Mouse (Mus musculus) lung, postnatal 0 days (tissue): ENCODE measurements around the gene Efcab6. TPM values are rescaled to one million over a fixed set of nuclear protein-coding genes. Genes with fewer than 3 reads are reported as not detected.

Experiments
- ATAC-seq: fragments of 200-750 bp; cut with Nextera tagmentation; 2 replicates; pipeline ENCODE4 v1.8.0; 2017; ENCODE audit warnings: moderate library complexity
- DNase-seq: peaks from one replicate; pipeline ENCODE4 v3.0.0-alpha.2; 2016; ENCODE audit warnings: low spot score
- H3K27ac ChIP-seq: fragments of 300-500 bp; sonication (generic); 2 replicates; pipeline ENCODE4 v1.5.1; 2014; ENCODE audit warnings: antibody characterized with exemption, mild to moderate bottlenecking, low read length, mixed read lengths
- H3K27me3 ChIP-seq: fragments of 300-500 bp; sonication (generic); replicated peaks from 2 replicates; pipeline ENCODE4 v1.6.1; 2014; ENCODE audit warnings: low read length, mixed read lengths; ENCODE audit not compliant: insufficient read depth
- H3K36me3 ChIP-seq: fragments of 300-500 bp; sonication (generic); 2 replicates; pipeline ENCODE4 v1.6.1; 2014; ENCODE audit warnings: low read length, mixed read lengths; ENCODE audit not compliant: insufficient read depth
- H3K4me1 ChIP-seq: fragments of 300-500 bp; sonication (generic); 2 replicates; pipeline ENCODE4 v1.6.1; 2014; ENCODE audit warnings: antibody characterized with exemption, low read depth, low read length, mixed read lengths; ENCODE audit not compliant: insufficient read depth
- H3K4me2 ChIP-seq: fragments of 300-500 bp; sonication (generic); replicated peaks from 2 replicates; pipeline ENCODE4 v1.6.1; 2014; ENCODE audit warnings: low read depth, mild to moderate bottlenecking, low read length, moderate library complexity, mixed read lengths
- H3K4me3 ChIP-seq: fragments of 300-500 bp; sonication (generic); 2 replicates; pipeline ENCODE4 v1.5.1; 2014; ENCODE audit warnings: low read depth, low read length
- H3K9ac ChIP-seq: fragments of 300-500 bp; sonication (generic); replicated peaks from 2 replicates; pipeline ENCODE4 v1.6.1; 2014; ENCODE audit warnings: low read depth, mild to moderate bottlenecking
- H3K9me3 ChIP-seq: fragments of 300-500 bp; sonication (generic); 2 replicates; pipeline ENCODE4 v1.6.1; 2016; ENCODE audit warnings: low read length, mixed read lengths
- CTCF ChIP-seq: IDR thresholded peaks from 2 replicates; pipeline ENCODE4 v1.5.1; 2016; ENCODE audit warnings: antibody characterized with exemption, mild to moderate bottlenecking
- EP300 ChIP-seq: IDR thresholded peaks from 2 replicates; pipeline ENCODE4 v1.6.1; 2016; ENCODE audit warnings: antibody characterized with exemption, mild to moderate bottlenecking, control low read depth
- WGBS: fragments of 180-500 bp; shearing (Covaris S2); extraction: QIAGEN DNeasy Blood & Tissue Kit; methylation state at CpG from one replicate; pipeline ENCODE4 v1.1.7; 2014; 5-methylcytosine and 5-hydroxymethylcytosine counted together
- polyA plus RNA-seq: library from polyadenylated mRNA; unstranded; fragments of >200 nt; fragmentation: Nextera tagmentation; extraction: Ambion mirVana; gene quantifications from 2 replicates; pipeline ENCODE4 v1.2.1, GENCODE M21; 2015

Efcab6 gene
- polyA plus RNA-seq, 1 experiment from 2014 or later: 0.63 TPM

GRCm38 (mm10) chr15:83828011-83828410, 237.2 kb downstream of the Efcab6 start:
- Histone ChIP-seq H3K27ac (no peak overlapping the region), H3K4me1 (no peaks in the 10 kb centered on the region), H3K36me3 (no peaks in the 10 kb centered on the region), H3K9me3 (no peaks in the 10 kb centered on the region), H3K4me3 (no peak overlapping the region), H3K27me3 (no peaks in the 10 kb centered on the region), H3K4me2 (no peak overlapping the region), H3K9ac (no peak overlapping the region)
- whole genome bisulfite sequencing: 78% methylated on average over 8 of the region's 8 CpGs
- no peak for TF ChIP-seq CTCF
- TF ChIP-seq EP300: no peak
- no peak for ATAC-seq
- no peak for DNase-seq

Other genes starting within 250 kb of the Efcab6 start
- 0.17 and 0.24 TPM in 2 replicates for gene Sult4a1, start 40.4 kb upstream of the Efcab6 start, polyA plus RNA-seq
- gene Pnpla5, start 57.8 kb upstream of the Efcab6 start, polyA plus RNA-seq: not detected in 2 replicates
- gene Pnpla3, start 102.5 kb upstream of the Efcab6 start, polyA plus RNA-seq: 0.27 and 0.49 TPM in 2 replicates
- gene Samm50, start 126.9 kb upstream of the Efcab6 start, polyA plus RNA-seq: 59.9 and 63.5 TPM in 2 replicates
- gene Parvb, start 166.7 kb upstream of the Efcab6 start, polyA plus RNA-seq: 7.9 and 8.5 TPM in 2 replicates